Mouse (Mus musculus) olfactory bulb, adult 2 months (tissue): ENCODE results near the gene Daam1.

Experiments
- CTCF ChIP-seq: fragments of 200-500 bp; IDR thresholded peaks from 2 replicates; pipeline ENCODE4 v1.5.1; 2012; ENCODE audit warnings: low read depth, mild to moderate bottlenecking, low read length, moderate library complexity; ENCODE audit not compliant: insufficient read depth
- POLR2A ChIP-seq: fragments of 200-500 bp; IDR thresholded peaks from 2 replicates; pipeline ENCODE4 v1.6.1; 2012; ENCODE audit warnings: mild to moderate bottlenecking, low read depth, low read length, moderate library complexity; ENCODE audit not compliant: insufficient read depth

- no peak for TF ChIP-seq CTCF
- TF ChIP-seq POLR2A, result no peak
These were observed 128.6 kb downstream of the Daam1 start for GRCm38 (mm10) chr12:71959351-71959991.
